Mouse (Mus musculus) ovary, adult 2 months (tissue): ENCODE results near the gene Alb. TPM values are rescaled to one million over a fixed set of nuclear protein-coding genes. Genes with fewer than 3 reads are reported as not detected.

Experiments
- polyA plus RNA-seq: library from polyadenylated mRNA; depleted of rRNA; stranded (reverse); fragments of >200 nt; gene quantifications from 2 replicates; pipeline ENCODE4 v1.2.3, GENCODE M21; 2012; rRNA removed

Gene Alb
- 7.0 and 25.4 TPM in 2 replicates for polyA plus RNA-seq

GRCm38 (mm10) chr5:90460619-90461018, at the start of gene Alb:
Gene Alb, plus strand, starts transcription at chr5:90460897.

DNA sequence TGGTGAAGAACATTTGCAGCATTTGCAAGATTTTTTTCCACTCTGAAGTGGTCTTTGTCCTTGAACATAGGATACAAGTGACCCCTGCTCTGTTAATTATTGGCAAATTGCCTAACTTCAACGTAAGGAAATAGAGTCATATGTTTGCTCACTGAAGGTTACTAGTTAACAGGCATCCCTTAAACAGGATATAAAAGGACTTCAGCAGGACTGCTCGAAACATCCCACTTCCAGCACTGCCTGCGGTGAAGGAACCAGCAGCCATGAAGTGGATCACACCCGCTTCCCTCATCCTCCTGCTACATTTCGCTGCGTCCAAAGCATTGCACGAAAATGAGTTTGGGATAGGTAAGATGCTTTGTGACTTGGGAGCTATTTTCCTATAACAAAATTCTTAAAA, 29.8 kb downstream of the Alb start, which contains the start of gene Afp:
Gene Afp (plus strand): TSS at position 220 of the 400 bp plus-strand sequence.

GRCm38 (mm10) chr5:90518356-90519100, 57.8 kb downstream of the Alb start, which contains the start of gene Afm:
Gene Afm, plus strand, starts transcription at chr5:90518932.

Other genes starting within 250 kb of the Alb start
- gene Cox18, start 236.9 kb upstream of the Alb start, polyA plus RNA-seq = 55.1 and 64.9 TPM in 2 replicates
- 21.5 and 33.6 TPM in 2 replicates for gene Ankrd17, start 94.3 kb upstream of the Alb start, polyA plus RNA-seq
- 0.62 and 0.63 TPM in 2 replicates for gene Gm9958, start 93.7 kb upstream of the Alb start, polyA plus RNA-seq
- not detected in 2 replicates for gene Afp, start 29.8 kb downstream of the Alb start, polyA plus RNA-seq
- gene Afm, start 58.0 kb downstream of the Alb start, polyA plus RNA-seq = not detected in 2 replicates
- gene 5830473C10Rik, start 100.2 kb downstream of the Alb start, polyA plus RNA-seq = 0.21 and 0.26 TPM in 2 replicates
- gene Rassf6, start 179.8 kb downstream of the Alb start, polyA plus RNA-seq = 0.32 and 0.63 TPM in 2 replicates